Mouse (Mus musculus) heart, adult 2 months (tissue): ENCODE data around the gene Mkrn1.

Experiments used
- CTCF ChIP-seq: fragments of 200-600 bp; IDR thresholded peaks from 2 replicates; pipeline ENCODE4 v1.8.1; 2022; ENCODE audit warnings: antibody characterized with exemption, mild to moderate bottlenecking, moderate library complexity
- EP300 ChIP-seq: fragments of 200-500 bp; IDR thresholded peaks from 2 replicates; pipeline ENCODE4 v1.6.1; 2011; ENCODE audit warnings: low read depth, low read length, control low read depth; ENCODE audit not compliant: insufficient read depth
- POLR2A ChIP-seq: fragments of 200-500 bp; IDR thresholded peaks from 2 replicates; pipeline ENCODE4 v1.6.1; 2011; ENCODE audit warnings: mild to moderate bottlenecking, low read depth, low read length, control low read depth; ENCODE audit not compliant: insufficient read depth

DNA sequence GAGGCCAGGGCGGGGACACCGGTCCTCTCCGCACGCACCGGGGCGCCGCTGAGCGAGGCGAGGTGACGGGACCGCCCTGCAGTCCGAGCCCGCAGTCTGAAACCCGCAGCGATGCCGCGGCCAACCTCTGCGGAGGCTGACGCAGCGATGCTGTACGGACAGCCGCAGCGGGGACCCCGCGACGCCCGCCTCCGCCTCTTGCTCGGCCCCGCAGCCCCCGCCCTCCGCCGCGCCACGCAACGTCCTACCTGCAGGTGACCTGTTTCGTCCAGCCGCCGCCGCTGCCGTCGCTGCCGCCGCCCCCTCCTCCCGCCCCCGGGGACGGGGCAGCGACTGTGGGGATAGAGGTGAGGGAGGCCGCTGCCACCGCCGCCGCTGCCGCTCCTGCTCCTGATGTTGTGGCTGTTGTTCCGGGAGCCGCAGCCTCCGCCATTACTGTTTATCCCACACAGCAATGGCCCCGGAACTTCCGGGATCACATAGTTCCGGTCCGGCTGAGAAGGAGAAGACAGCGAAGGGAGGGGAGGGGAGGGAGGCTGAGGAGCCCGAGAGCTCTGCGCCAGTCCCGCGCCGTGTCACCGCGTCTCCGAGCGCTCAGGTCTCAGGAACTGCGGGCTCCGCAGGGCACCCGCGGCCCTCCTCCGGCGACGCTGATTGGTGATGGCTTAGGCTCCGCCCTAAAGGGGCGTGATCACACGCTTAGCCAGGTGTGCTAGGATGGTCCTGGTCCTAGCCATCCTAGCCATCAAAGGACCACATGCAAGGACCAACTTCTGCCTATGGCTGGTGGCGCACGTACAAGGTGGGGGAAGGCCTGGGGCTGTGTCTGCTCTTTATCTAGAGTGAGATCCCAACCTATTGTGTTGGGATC, at the start of gene Mkrn1:
- TF ChIP-seq POLR2A (peak; percentile 64), CTCF (0 out of 2 replicates have a peak, but pooled peaks have one; percentile 5), EP300 (0 out of 2 replicates have a peak, but pooled peaks have one; percentile 46)
